Mouse (Mus musculus) heart, postnatal 0 days (tissue): ENCODE measurements around the gene Stat3.

Experiments
- CTCF ChIP-seq: IDR thresholded peaks from 2 replicates; pipeline ENCODE4 v1.5.1; 2016; ENCODE audit warnings: antibody characterized with exemption, control low read depth, low read depth
- EP300 ChIP-seq: IDR thresholded peaks from 2 replicates; pipeline ENCODE4 v1.6.1; 2016; ENCODE audit warnings: antibody characterized with exemption, low read depth

DNA sequence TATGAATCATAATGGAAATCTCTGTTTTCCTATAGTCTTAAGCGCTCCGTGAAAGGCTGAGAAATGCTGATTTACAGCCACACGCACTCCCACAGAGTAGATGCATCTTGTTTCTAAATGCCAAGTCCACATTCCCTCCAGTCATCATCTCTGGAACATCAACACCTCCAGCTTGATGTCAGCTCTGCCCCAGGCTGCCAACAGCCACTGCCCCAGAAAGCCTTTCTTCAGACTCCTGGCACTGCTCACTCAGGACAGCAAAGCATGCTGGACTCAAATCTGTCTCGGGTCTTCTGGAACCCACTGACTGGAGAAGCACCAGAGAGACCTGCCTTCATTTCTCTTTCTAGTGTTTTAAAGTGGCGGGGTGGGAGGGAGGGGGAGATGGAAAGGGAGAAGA, 46.9 kb downstream of the Stat3 start:
- TF ChIP-seq CTCF (no peak), EP300 (no peak)
